8 mouse cellular contexts compared by ENCODE assay signal in genomic region chr10:86779117-86779755, GRCm38 (mm10). TPM values are rescaled to one million over a fixed set of nuclear protein-coding genes. Genes with fewer than 3 reads are reported as not detected.
DNase-seq lines count a peak whose midpoint lies in the region; ATAC-seq and TF ChIP-seq lines count a peak whose summit lies in the region.

No protein-coding gene starts in this region.

- no peaks in the 10 kb centered on the region for H3K9me3 ChIP-seq in forebrain, embryonic 14.5 days (replicated peaks; ENCODE audit: control insufficient read depth, low read length)
- no peaks in the 10 kb centered on the region for H3K9me3 ChIP-seq in liver, embryonic 14.5 days (ENCODE audit: control insufficient read depth, low read length)
- no peaks in the 10 kb centered on the region for H3K9me3 ChIP-seq in neural tube, embryonic 11.5 days (ENCODE audit: control insufficient read depth, low read length)

- WGBS in bone marrow, adult 2 months: under 1% methylated on average over 58 of the region's 58 CpGs
- WGBS in forebrain, embryonic 14.5 days: under 1% methylated on average over 57 of the region's 58 CpGs
- WGBS in liver, embryonic 14.5 days (ENCODE audit: insufficient replicate concordance): under 1% methylated on average over 56 of the region's 58 CpGs
- WGBS in neural tube, embryonic 11.5 days: under 1% methylated on average over 50 of the region's 58 CpGs

- H3K9ac ChIP-seq in forebrain, embryonic 14.5 days (ENCODE audit: low read length): peak overlapping the region; percentile 66
- H3K9ac ChIP-seq in liver, embryonic 14.5 days (replicated peaks): peak overlapping the region; percentile 55
- peak overlapping the region; percentile 55 for H3K9ac ChIP-seq in neural tube, embryonic 11.5 days (ENCODE audit: low read length)

- peak; percentile 48 for ATAC-seq in forebrain, embryonic 14.5 days
- ATAC-seq in liver, embryonic 14.5 days (ENCODE audit: insufficient read depth): 0 out of 2 replicates have a peak, but pooled peaks have one; percentile 4
- peak; percentile 31; the same call in 1 of the 2 replicates for ATAC-seq in neural tube, embryonic 11.5 days (ENCODE audit: insufficient read depth, low FRiP score, low TSS enrichment)

- peak overlapping the region; percentile 95 for H3K4me2 ChIP-seq in forebrain, embryonic 14.5 days (ENCODE audit: low read length)
- H3K4me2 ChIP-seq in liver, embryonic 14.5 days (ENCODE audit: low read depth): peak overlapping the region; percentile 96
- peak overlapping the region; percentile 99 for H3K4me2 ChIP-seq in neural tube, embryonic 11.5 days (ENCODE audit: low read depth)

- peak overlapping the region; percentile 63; the same call in 1 of the 2 replicates for H3K27ac ChIP-seq in bone marrow, adult 2 months (ENCODE audit: control insufficient read depth, insufficient read depth, low read depth, low read length, poor library complexity)
- no peak overlapping the region for H3K27ac ChIP-seq in forebrain, embryonic 14.5 days (ENCODE audit: low read depth, low read length)
- H3K27ac ChIP-seq in liver, embryonic 14.5 days: no peak overlapping the region
- H3K27ac ChIP-seq in neural tube, embryonic 11.5 days (ENCODE audit: low read depth, low read length): 0 out of 2 replicates have a peak overlapping the region, but pooled peaks have one; percentile 3

- peak; percentile 25 for DNase-seq in right cerebral cortex, adult 18-20 months
- DNase-seq in right cerebral cortex, postnatal 36 days (ENCODE audit: low spot score in 2 of 2): no peak
- DNase-seq in forebrain, embryonic 14.5 days (ENCODE audit: low spot score): peak; percentile 46
- peak; percentile 60 for DNase-seq in induced T-regulatory cell, adult 2 months (ENCODE audit: low read depth)
- DNase-seq in liver, embryonic 14.5 days (ENCODE audit: low read depth in 3 of 3, low spot score in 3 of 3): peak in 1 of 3 experiments; percentile 13
- peak; percentile 49 for DNase-seq in neural tube, embryonic 11.5 days (ENCODE audit: low spot score)
- DNase-seq in layer of hippocampus, postnatal 14 days (ENCODE audit: low spot score in 2 of 2): no peak

- H3K4me1 ChIP-seq in bone marrow, adult 2 months (ENCODE audit: control insufficient read depth, insufficient read depth, low read length): peaks cover 3% of the 10 kb centered on the region
- H3K4me1 ChIP-seq in forebrain, embryonic 14.5 days (ENCODE audit: control insufficient read depth, insufficient read depth, low read length): peaks cover 20% of the 10 kb centered on the region
- H3K4me1 ChIP-seq in liver, embryonic 14.5 days (replicated peaks; ENCODE audit: control insufficient read depth in 2 of 2, insufficient read depth in 2 of 2, low read length in 1 of 2): peaks cover 14 to 15% of the 10 kb centered on the region in 2 experiments
- H3K4me1 ChIP-seq in neural tube, embryonic 11.5 days (ENCODE audit: control insufficient read depth, insufficient read depth, low read length): peaks cover 8% of the 10 kb centered on the region

- H3K36me3 ChIP-seq in forebrain, embryonic 14.5 days (ENCODE audit: control insufficient read depth, insufficient read depth, low read length): no peaks in the 10 kb centered on the region
- H3K36me3 ChIP-seq in liver, embryonic 14.5 days (replicated peaks; ENCODE audit: control insufficient read depth, insufficient read depth, low read depth): no peaks in the 10 kb centered on the region
- no peaks in the 10 kb centered on the region for H3K36me3 ChIP-seq in neural tube, embryonic 11.5 days (ENCODE audit: control insufficient read depth, insufficient read depth, low read length)

- TF ChIP-seq POLR2A in bone marrow, adult 2 months (IDR thresholded peaks at IDR 0.05; ENCODE audit: borderline replicate concordance, control insufficient read depth, low read depth, low read length): no peak

- H3K4me3 ChIP-seq in bone marrow, adult 2 months (replicated peaks; ENCODE audit: control insufficient read depth, low read depth, low read length): peak overlapping the region; percentile 56
- peak overlapping the region; percentile 57 for H3K4me3 ChIP-seq in forebrain, embryonic 14.5 days (ENCODE audit: low read depth, low read length)
- peak overlapping the region; percentile 50 to 70 for H3K4me3 ChIP-seq in liver, embryonic 14.5 days (ENCODE audit: insufficient read depth in 1 of 2, low read depth in 2 of 2, low read length in 2 of 2)
- H3K4me3 ChIP-seq in neural tube, embryonic 11.5 days (ENCODE audit: low read depth, low read length): peak overlapping the region; percentile 51

- no peak for TF ChIP-seq EP300 in liver, embryonic 14.5 days (IDR thresholded peaks at IDR 0.05; ENCODE audit: low read depth)

- no peaks in the 10 kb centered on the region for H3K27me3 ChIP-seq in forebrain, embryonic 14.5 days (replicated peaks; ENCODE audit: control insufficient read depth, insufficient read depth, low read length)
- H3K27me3 ChIP-seq in liver, embryonic 14.5 days (ENCODE audit: control insufficient read depth, insufficient read depth, low read length): no peaks in the 10 kb centered on the region
- H3K27me3 ChIP-seq in neural tube, embryonic 11.5 days (ENCODE audit: control insufficient read depth, insufficient read depth, low read length): peaks cover 12% of the 10 kb centered on the region

- no peak for TF ChIP-seq CTCF in bone marrow, adult 2 months (IDR thresholded peaks at IDR 0.05; ENCODE audit: control insufficient read depth, insufficient read depth, low read length)
- peak; percentile 13; the same call in 1 of the 2 replicates for TF ChIP-seq CTCF in liver, embryonic 14.5 days (IDR thresholded peaks at IDR 0.05; ENCODE audit: low read depth)

RNA-seq across cellular contexts. Expression of gene Nt5dc3, which starts 0.4 kb away (rescaled TPM):
- 1.9 and 2.3 TPM in 2 replicates for polyA plus RNA-seq in bone marrow, adult 2 months (2011; ENCODE audit: insufficient read depth, insufficient read length, low replicate concordance, missing spikeins)
- 6.7 and 7.6 TPM in 2 replicates for polyA plus RNA-seq in forebrain, embryonic 14.5 days (2014; fragmentation: Nextera tagmentation; extraction: Ambion mirVana)
- 0.89 and 0.95 TPM in 2 replicates for polyA plus RNA-seq in liver, embryonic 14.5 days (2012; rRNA removed)
- polyA plus RNA-seq in liver, embryonic 14.5 days (2014; fragmentation: Nextera tagmentation; extraction: Ambion mirVana): 0.33 and 0.46 TPM in 2 replicates
- 2.2 and 2.6 TPM in 2 replicates for polyA plus RNA-seq in neural tube, embryonic 11.5 days (2014; fragmentation: Nextera tagmentation; extraction: Ambion mirVana)
- 100 to 1,000 TPM; 125 to 134 TPM for total RNA-seq in layer of hippocampus, postnatal 14 days (2021)

RNA-seq across cellular contexts. Expression of gene Gm49358, which starts 15.5 kb away (rescaled TPM):
- polyA plus RNA-seq in bone marrow, adult 2 months (2011; ENCODE audit: insufficient read depth, insufficient read length, low replicate concordance, missing spikeins): not detected in 2 replicates
- 0.88 TPM in 1 of 2 replicates, not detected in the other for polyA plus RNA-seq in forebrain, embryonic 14.5 days (2014; fragmentation: Nextera tagmentation; extraction: Ambion mirVana)
- not detected in 2 replicates for polyA plus RNA-seq in liver, embryonic 14.5 days (2012; rRNA removed)
- not detected in 2 replicates for polyA plus RNA-seq in liver, embryonic 14.5 days (2014; fragmentation: Nextera tagmentation; extraction: Ambion mirVana)
- not detected in 2 replicates for polyA plus RNA-seq in neural tube, embryonic 11.5 days (2014; fragmentation: Nextera tagmentation; extraction: Ambion mirVana)
- total RNA-seq in layer of hippocampus, postnatal 14 days (2021): 10 to 100 TPM; 42.4 to 45.8 TPM

Comparison
In these comparisons a context has a peak if more than half of its experiments do, and no peak if none do; other contexts are left out.
1. DNase-seq: peak in right cerebral cortex, adult 18-20 months (single experiment), forebrain, embryonic 14.5 days (single experiment), induced T-regulatory cell, adult 2 months (single experiment) and neural tube, embryonic 11.5 days (single experiment); none in right cerebral cortex, postnatal 36 days (0 of 2) and layer of hippocampus, postnatal 14 days (0 of 2).
2. H3K27ac ChIP-seq: peak in bone marrow, adult 2 months (single experiment) and neural tube, embryonic 11.5 days (single experiment); none in forebrain, embryonic 14.5 days (single experiment) and liver, embryonic 14.5 days (single experiment).
3. Peak in every context shown above with its lines, with median percentiles within 50 percentile points of each other: H3K4me3 ChIP-seq, ATAC-seq, H3K4me2 ChIP-seq and H3K9ac ChIP-seq.